Mouse (Mus musculus) stomach, postnatal 0 days (tissue): ENCODE results near the gene Tspan15.

Source experiments
- CTCF ChIP-seq: IDR thresholded peaks from 2 replicates; pipeline ENCODE4 v1.5.1; 2016; ENCODE audit warnings: antibody characterized with exemption, low read depth, mild to moderate bottlenecking, moderate library complexity
- EP300 ChIP-seq: optimal IDR thresholded peaks from 2 replicates; pipeline ENCODE3; 2016; ENCODE audit warnings: antibody characterized with exemption

DNA sequence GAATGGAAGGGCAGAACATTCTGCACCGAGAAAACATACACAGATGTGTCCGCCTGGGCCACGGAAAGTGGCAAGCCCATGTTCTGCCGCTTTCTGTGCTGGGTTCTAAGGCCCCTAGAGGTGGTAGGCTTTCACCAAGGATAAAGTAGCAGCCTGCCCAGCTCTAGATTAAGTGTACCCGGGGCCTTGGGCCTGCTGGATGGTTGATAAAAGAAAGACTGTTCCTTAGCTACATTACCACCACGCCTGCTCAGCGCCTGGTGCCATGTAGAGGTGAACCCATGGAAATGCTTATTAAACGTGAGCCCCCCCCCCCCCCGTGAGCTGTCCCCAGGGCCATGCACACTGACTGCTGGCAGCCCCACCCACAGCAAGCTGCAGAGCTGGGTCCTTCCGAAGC, 6.2 kb upstream of the Tspan15 start:
- TF ChIP-seq CTCF (no peak), EP300 (no peak)
